Mouse (Mus musculus): ENCODE results near the gene Olfr1356.
"Not testable (repeated sequence)": the region's sequence is repeated elsewhere in the genome, so short reads cannot be mapped to it uniquely, and the experiment has no call there.

The Olfr1356 gene

DNA sequence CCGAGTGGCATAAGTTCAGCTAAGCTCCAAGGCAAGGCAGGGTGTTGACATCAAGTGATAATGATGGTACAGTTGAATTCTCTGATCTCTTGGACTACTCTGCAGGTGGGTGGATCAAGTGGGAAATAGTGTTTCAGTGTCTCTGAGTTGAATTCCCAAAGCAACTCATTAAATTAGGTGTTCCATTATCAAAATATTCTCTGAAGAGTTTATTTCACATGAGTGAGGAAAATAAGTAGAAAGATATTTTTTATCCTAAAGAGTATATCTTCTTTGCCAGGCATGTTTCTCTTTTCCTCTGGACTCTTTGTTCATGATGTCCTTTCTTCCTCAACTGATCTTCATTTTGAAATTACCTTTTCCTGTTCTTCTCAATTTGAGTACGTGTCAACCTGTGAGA is at the start of gene Olfr1356:
TSS of gene Olfr1356 (minus strand) at position 101 of the 400 bp plus-strand sequence.
- no peak for DNase-seq (ENCODE audit: low spot score)

DNA sequence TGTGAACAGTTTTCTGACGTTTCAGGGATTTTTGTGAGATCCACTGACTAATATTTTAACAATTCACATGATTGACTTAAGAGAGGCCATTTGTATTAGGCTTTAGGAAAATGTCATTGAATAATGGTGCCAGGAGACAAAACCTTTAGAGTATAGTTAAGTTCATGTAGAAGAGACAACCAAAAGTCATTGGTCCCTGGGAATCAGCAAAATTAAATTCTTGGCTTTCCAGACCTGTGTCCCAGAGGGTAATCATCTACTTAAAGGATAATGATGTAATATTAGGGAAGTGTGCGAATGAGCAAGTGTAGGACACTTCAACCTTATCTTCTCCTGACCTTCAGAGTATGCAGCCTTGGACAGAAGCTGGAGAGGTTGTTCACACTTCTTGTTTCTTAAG is 23.3 kb upstream of the Olfr1356 start, which contains the start of gene Olfr1355:
TSS of gene Olfr1355 (plus strand) at position 301 of the 400 bp plus-strand sequence.
- DNase-seq (ENCODE audit: low spot score): no peak

DNA sequence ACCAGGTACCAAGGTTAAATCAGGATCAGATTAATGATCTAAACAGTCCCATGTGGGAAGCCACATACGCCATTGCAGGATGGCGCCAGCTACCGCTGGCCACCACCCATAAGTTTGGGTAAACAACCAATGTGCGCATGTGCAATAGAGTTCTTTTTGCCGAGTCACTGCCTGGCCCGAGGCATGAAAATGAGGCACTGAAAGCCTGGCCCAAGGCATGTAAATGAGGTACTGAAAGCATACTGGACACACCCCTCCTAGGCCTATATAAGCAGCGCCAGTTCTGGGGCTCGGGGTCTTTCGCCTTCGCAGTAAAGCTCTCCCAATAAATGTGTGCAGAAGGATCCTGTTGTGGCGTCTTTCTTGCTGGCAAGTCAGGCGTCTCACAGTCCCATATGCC is 11.5 kb downstream of the Olfr1356 start:
- DNase-seq (ENCODE audit: low spot score): not testable (repeated sequence)

DNA sequence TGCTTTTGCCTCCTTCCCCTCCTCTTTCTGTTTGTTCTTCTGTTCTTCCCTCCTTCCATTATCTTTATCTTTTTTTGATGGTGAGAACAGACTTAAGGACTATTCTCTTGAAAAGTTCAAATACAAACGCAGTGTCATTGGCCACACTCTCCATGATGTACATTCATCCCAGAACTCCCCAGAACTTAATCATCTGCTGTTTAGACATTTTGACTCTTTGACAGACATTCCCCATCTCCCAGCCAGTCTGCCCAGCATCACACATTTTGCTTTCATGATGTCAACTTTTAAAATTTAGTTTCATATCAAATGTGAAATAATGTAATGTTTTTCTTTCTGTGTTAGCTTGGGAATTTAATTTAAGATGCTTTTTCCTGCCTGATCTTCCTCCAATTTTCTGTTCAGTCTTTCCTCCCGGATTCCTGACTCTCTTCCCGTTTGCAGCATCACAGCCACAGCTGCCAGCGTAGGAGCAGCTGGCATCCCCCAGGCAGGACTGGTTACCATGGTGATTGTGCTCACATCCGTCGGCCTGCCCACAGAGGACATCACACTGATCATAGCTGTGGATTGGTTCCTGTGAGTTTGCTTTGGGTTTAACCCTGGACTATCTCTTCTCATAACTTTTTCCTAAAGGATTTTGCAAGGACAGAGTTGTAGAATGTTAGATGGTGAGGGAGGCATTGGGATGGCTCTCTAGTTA is 39.5 kb downstream of the Olfr1356 start:
- no peak for DNase-seq (ENCODE audit: low spot score)

DNA sequence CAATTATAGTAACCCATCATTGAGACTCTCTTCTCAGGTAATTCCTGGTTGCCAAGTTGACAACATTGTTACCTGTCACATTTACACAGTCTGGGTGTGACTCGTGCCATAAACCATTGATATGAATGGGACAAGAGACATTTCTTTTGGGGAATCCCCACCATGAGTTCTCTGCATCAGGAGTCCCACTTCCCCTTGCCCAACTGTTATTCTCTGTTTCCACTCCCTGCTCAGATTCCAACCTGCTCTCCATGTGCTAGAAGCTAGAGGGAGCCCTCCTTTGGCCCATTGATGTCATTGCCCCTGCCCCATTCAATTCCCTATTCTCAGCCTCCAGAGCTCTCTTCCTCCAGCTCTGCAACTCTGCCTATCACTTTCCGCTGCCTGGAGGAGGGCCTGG is 50.5 kb downstream of the Olfr1356 start:
- no peak for DNase-seq (ENCODE audit: low spot score)

Data from urinary bladder, postnatal 14 days (tissue).